Mouse (Mus musculus): ENCODE results near the gene Tmem131l. TPM values are rescaled to one million over a fixed set of nuclear protein-coding genes. Genes with fewer than 3 reads are reported as not detected.

Gene Tmem131l
- polyA plus RNA-seq, 1 experiment from 2014 or later = 84.2 TPM

GRCm38 (mm10) chr3:83946848-83947247 is 93.1 kb downstream of the Tmem131l start:
- no peak overlapping the region for H3K9ac ChIP-seq (replicated peaks; ENCODE audit: low read length)
- DNase-seq (ENCODE audit: low spot score) = peak; percentile 50
- no peaks in the 10 kb centered on the region for H3K4me1 ChIP-seq (ENCODE audit: control insufficient read depth, insufficient read depth, low read length)
- H3K27me3 ChIP-seq (ENCODE audit: control insufficient read depth, insufficient read depth, low read length) = no peaks in the 10 kb centered on the region
- no peaks in the 10 kb centered on the region; the same call in none of the 2 replicates for H3K36me3 ChIP-seq (replicated peaks; ENCODE audit: control insufficient read depth, insufficient read depth, low read depth, low read length)
- no peaks in the 10 kb centered on the region for H3K9me3 ChIP-seq (replicated peaks; ENCODE audit: control insufficient read depth, low read length)
- no peak overlapping the region for H3K27ac ChIP-seq (replicated peaks; ENCODE audit: low read depth, low read length)
- no peak overlapping the region for H3K4me3 ChIP-seq (ENCODE audit: low read depth, low read length)
- H3K4me2 ChIP-seq (ENCODE audit: low read depth, low read length) = no peak overlapping the region
- no peak for ATAC-seq (replicated peaks; ENCODE audit: insufficient number of reproducible peaks, low FRiP score, low TSS enrichment, low read depth)
- 85% methylated on average over 1 of the region's 1 CpGs for WGBS

GRCm38 (mm10) chr3:83943691-83944090 is 96.3 kb downstream of the Tmem131l start:
- H3K36me3 ChIP-seq (replicated peaks; ENCODE audit: control insufficient read depth, insufficient read depth, low read depth, low read length) = no peaks in the 10 kb centered on the region; the same call in none of the 2 replicates
- H3K9me3 ChIP-seq (replicated peaks; ENCODE audit: control insufficient read depth, low read length) = no peaks in the 10 kb centered on the region
- H3K4me3 ChIP-seq (ENCODE audit: low read depth, low read length) = no peak overlapping the region
- no peak overlapping the region for H3K4me2 ChIP-seq (ENCODE audit: low read depth, low read length)
- no peaks in the 10 kb centered on the region for H3K27me3 ChIP-seq (ENCODE audit: control insufficient read depth, insufficient read depth, low read length)
- H3K9ac ChIP-seq (replicated peaks; ENCODE audit: low read length) = no peak overlapping the region
- no peak for DNase-seq (ENCODE audit: low spot score)
- H3K4me1 ChIP-seq (ENCODE audit: control insufficient read depth, insufficient read depth, low read length) = no peaks in the 10 kb centered on the region
- WGBS = 88% methylated on average over 2 of the region's 2 CpGs
- no peak overlapping the region for H3K27ac ChIP-seq (replicated peaks; ENCODE audit: low read depth, low read length)
- no peak for ATAC-seq (replicated peaks; ENCODE audit: insufficient number of reproducible peaks, low FRiP score, low TSS enrichment, low read depth)

- no peak overlapping the region for H3K9ac ChIP-seq (replicated peaks; ENCODE audit: low read length)
- DNase-seq (ENCODE audit: low spot score) (no peak), ATAC-seq (replicated peaks; ENCODE audit: insufficient number of reproducible peaks, low FRiP score, low TSS enrichment, low read depth) (no peak)
- no peaks in the 10 kb centered on the region for H3K27me3 ChIP-seq (ENCODE audit: control insufficient read depth, insufficient read depth, low read length)
- H3K27ac ChIP-seq (replicated peaks; ENCODE audit: low read depth, low read length) = no peak overlapping the region
- WGBS = 87% methylated on average over 4 of the region's 4 CpGs
- no peak overlapping the region for H3K4me3 ChIP-seq (ENCODE audit: low read depth, low read length)
- H3K36me3 ChIP-seq (replicated peaks; ENCODE audit: control insufficient read depth, insufficient read depth, low read depth, low read length) = no peaks in the 10 kb centered on the region; the same call in none of the 2 replicates
- no peak overlapping the region for H3K4me2 ChIP-seq (ENCODE audit: low read depth, low read length)
- H3K9me3 ChIP-seq (replicated peaks; ENCODE audit: control insufficient read depth, low read length) = no peaks in the 10 kb centered on the region
- no peaks in the 10 kb centered on the region for H3K4me1 ChIP-seq (ENCODE audit: control insufficient read depth, insufficient read depth, low read length)
Observed at GRCm38 (mm10) chr3:83943212-83943611, 96.8 kb downstream of the Tmem131l start.

- ATAC-seq (replicated peaks; ENCODE audit: insufficient number of reproducible peaks, low FRiP score, low TSS enrichment, low read depth) = no peak
- WGBS = 88% methylated on average over 4 of the region's 4 CpGs
- H3K36me3 ChIP-seq (replicated peaks; ENCODE audit: control insufficient read depth, insufficient read depth, low read depth, low read length) = no peaks in the 10 kb centered on the region; the same call in none of the 2 replicates
Observed at GRCm38 (mm10) chr3:83941921-83942320, 98.1 kb downstream of the Tmem131l start.

GRCm38 (mm10) chr3:83938871-83939270 is 101.1 kb downstream of the Tmem131l start:
- no peak overlapping the region for H3K4me3 ChIP-seq (ENCODE audit: low read depth, low read length)
- WGBS = 49% methylated on average over 5 of the region's 5 CpGs
- no peak for ATAC-seq (replicated peaks; ENCODE audit: insufficient number of reproducible peaks, low FRiP score, low TSS enrichment, low read depth)
- DNase-seq (ENCODE audit: low spot score) = no peak
- no peaks in the 10 kb centered on the region for H3K27me3 ChIP-seq (ENCODE audit: control insufficient read depth, insufficient read depth, low read length)
- H3K9ac ChIP-seq (replicated peaks; ENCODE audit: low read length) = no peak overlapping the region
- H3K4me1 ChIP-seq (ENCODE audit: control insufficient read depth, insufficient read depth, low read length) = no peaks in the 10 kb centered on the region
- no peak overlapping the region for H3K27ac ChIP-seq (replicated peaks; ENCODE audit: low read depth, low read length)
- no peaks in the 10 kb centered on the region; the same call in none of the 2 replicates for H3K36me3 ChIP-seq (replicated peaks; ENCODE audit: control insufficient read depth, insufficient read depth, low read depth, low read length)
- no peaks in the 10 kb centered on the region for H3K9me3 ChIP-seq (replicated peaks; ENCODE audit: control insufficient read depth, low read length)
- no peak overlapping the region for H3K4me2 ChIP-seq (ENCODE audit: low read depth, low read length)

More at GRCm38 (mm10) chr3:83941921-83942320, 98.1 kb downstream of the Tmem131l start:
- Histone ChIP-seq H3K4me3 (ENCODE audit: low read depth, low read length) (no peak overlapping the region), H3K4me2 (ENCODE audit: low read depth, low read length) (no peak overlapping the region), H3K27ac (replicated peaks; ENCODE audit: low read depth, low read length) (no peak overlapping the region), H3K27me3 (ENCODE audit: control insufficient read depth, insufficient read depth, low read length) (no peaks in the 10 kb centered on the region), H3K9me3 (replicated peaks; ENCODE audit: control insufficient read depth, low read length) (no peaks in the 10 kb centered on the region), H3K9ac (replicated peaks; ENCODE audit: low read length) (no peak overlapping the region), H3K4me1 (ENCODE audit: control insufficient read depth, insufficient read depth, low read length) (no peaks in the 10 kb centered on the region)
- DNase-seq (ENCODE audit: low spot score) = no peak

GRCm38 (mm10) chr3:83934514-83934913 is 105.5 kb downstream of the Tmem131l start:
- Histone ChIP-seq H3K4me3 (ENCODE audit: low read depth, low read length) (no peak overlapping the region), H3K27me3 (ENCODE audit: control insufficient read depth, insufficient read depth, low read length) (no peaks in the 10 kb centered on the region), H3K36me3 (replicated peaks; ENCODE audit: control insufficient read depth, insufficient read depth, low read depth, low read length) (peaks cover 3% of the 10 kb centered on the region; the same call in 1 of the 2 replicates), H3K9me3 (replicated peaks; ENCODE audit: control insufficient read depth, low read length) (no peaks in the 10 kb centered on the region), H3K4me1 (ENCODE audit: control insufficient read depth, insufficient read depth, low read length) (no peaks in the 10 kb centered on the region), H3K27ac (replicated peaks; ENCODE audit: low read depth, low read length) (no peak overlapping the region), H3K4me2 (ENCODE audit: low read depth, low read length) (no peak overlapping the region), H3K9ac (replicated peaks; ENCODE audit: low read length) (no peak overlapping the region)
- 92% methylated on average over 10 of the region's 10 CpGs for WGBS
- DNase-seq (ENCODE audit: low spot score) = no peak
- no peak for ATAC-seq (replicated peaks; ENCODE audit: insufficient number of reproducible peaks, low FRiP score, low TSS enrichment, low read depth)

GRCm38 (mm10) chr3:83915768-83916496 is 124.0 kb downstream of the Tmem131l start:
- Histone ChIP-seq H3K27me3 (ENCODE audit: control insufficient read depth, insufficient read depth, low read length) (no peaks in the 10 kb centered on the region), H3K27ac (replicated peaks; ENCODE audit: low read depth, low read length) (no peak overlapping the region), H3K9me3 (replicated peaks; ENCODE audit: control insufficient read depth, low read length) (no peaks in the 10 kb centered on the region), H3K9ac (replicated peaks; ENCODE audit: low read length) (no peak overlapping the region), H3K36me3 (replicated peaks; ENCODE audit: control insufficient read depth, insufficient read depth, low read depth, low read length) (peaks cover 10% of the 10 kb centered on the region), H3K4me1 (ENCODE audit: control insufficient read depth, insufficient read depth, low read length) (no peaks in the 10 kb centered on the region), H3K4me2 (ENCODE audit: low read depth, low read length) (no peak overlapping the region), H3K4me3 (ENCODE audit: low read depth, low read length) (no peak overlapping the region)
- ATAC-seq (replicated peaks; ENCODE audit: insufficient number of reproducible peaks, low FRiP score, low TSS enrichment, low read depth) (no peak; the same call in 1 of the 2 replicates), DNase-seq (ENCODE audit: low spot score) (peak; percentile 64)
- WGBS = 77% methylated on average over 11 of the region's 11 CpGs

- no peak for ATAC-seq (replicated peaks; ENCODE audit: insufficient number of reproducible peaks, low FRiP score, low TSS enrichment, low read depth)
- WGBS = 86% methylated on average over 3 of the region's 3 CpGs
- no peak for DNase-seq (ENCODE audit: low spot score)
- no peak overlapping the region for H3K9ac ChIP-seq (replicated peaks; ENCODE audit: low read length)
- peaks cover 10% of the 10 kb centered on the region for H3K36me3 ChIP-seq (replicated peaks; ENCODE audit: control insufficient read depth, insufficient read depth, low read depth, low read length)
- no peaks in the 10 kb centered on the region for H3K27me3 ChIP-seq (ENCODE audit: control insufficient read depth, insufficient read depth, low read length)
- H3K4me2 ChIP-seq (ENCODE audit: low read depth, low read length) = no peak overlapping the region
- H3K27ac ChIP-seq (replicated peaks; ENCODE audit: low read depth, low read length) = no peak overlapping the region
- H3K9me3 ChIP-seq (replicated peaks; ENCODE audit: control insufficient read depth, low read length) = no peaks in the 10 kb centered on the region
- H3K4me1 ChIP-seq (ENCODE audit: control insufficient read depth, insufficient read depth, low read length) = no peaks in the 10 kb centered on the region
- H3K4me3 ChIP-seq (ENCODE audit: low read depth, low read length) = no peak overlapping the region
Observed at GRCm38 (mm10) chr3:83915102-83915501, 124.9 kb downstream of the Tmem131l start.
